Mouse (Mus musculus): ENCODE measurements around the gene Sft2d2. TPM values are rescaled to one million over a fixed set of nuclear protein-coding genes. Genes with fewer than 3 reads are reported as not detected.

Sft2d2 gene
- polyA plus RNA-seq, 1 experiment, result 10.3 TPM

DNA sequence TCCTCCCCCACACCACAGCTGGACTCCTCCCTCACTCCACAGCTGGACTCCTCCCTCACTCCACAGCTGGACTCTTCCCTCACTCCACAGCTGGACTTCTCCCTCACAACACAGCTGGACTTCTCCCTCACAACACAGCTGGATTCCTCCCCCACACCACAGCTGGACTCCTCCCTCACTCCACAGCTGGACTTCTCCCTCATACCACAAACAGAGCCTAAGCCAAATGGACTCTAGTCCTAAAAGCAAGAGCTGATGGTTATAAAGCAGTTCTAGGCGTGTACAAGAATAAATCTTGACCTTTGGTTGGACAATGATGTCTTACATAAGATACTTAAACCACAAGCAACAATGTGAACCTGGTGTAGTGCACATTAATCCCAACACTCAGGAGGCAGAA, 4.7 kb upstream of the Sft2d2 start:
- Histone ChIP-seq H3K27ac (ENCODE audit: control insufficient read depth, insufficient read depth, low read depth, low read length) (no peak overlapping the region), H3K36me3 (ENCODE audit: control insufficient read depth, insufficient read depth, low read length) (no peaks in the 10 kb centered on the region), H3K4me1 (ENCODE audit: control insufficient read depth, insufficient read depth, low read length) (peaks cover 4% of the 10 kb centered on the region), H3K27me3 (ENCODE audit: control insufficient read depth, insufficient read depth, low read length) (no peaks in the 10 kb centered on the region), H3K4me3 (ENCODE audit: control insufficient read depth, low read depth, low read length) (no peak overlapping the region)
- TF ChIP-seq POLR2A (IDR thresholded peaks at IDR 0.05; ENCODE audit: control insufficient read depth, low read depth, low read length) (no peak), CTCF (IDR thresholded peaks at IDR 0.05; ENCODE audit: control insufficient read depth, insufficient read depth, insufficient replicate concordance, low read depth, low read length) (no peak)

GRCm38 (mm10) chr1:165197875-165198274, 3.6 kb upstream of the Sft2d2 start:
- TF ChIP-seq CTCF (IDR thresholded peaks at IDR 0.05; ENCODE audit: control insufficient read depth, insufficient read depth, insufficient replicate concordance, low read depth, low read length) (no peak), POLR2A (IDR thresholded peaks at IDR 0.05; ENCODE audit: control insufficient read depth, low read depth, low read length) (no peak)

GRCm38 (mm10) chr1:165195396-165195960, 1.2 kb upstream of the Sft2d2 start:
- Histone ChIP-seq H3K27ac (ENCODE audit: control insufficient read depth, insufficient read depth, low read depth, low read length) (no peak overlapping the region), H3K4me1 (ENCODE audit: control insufficient read depth, insufficient read depth, low read length) (peaks cover 7% of the 10 kb centered on the region), H3K36me3 (ENCODE audit: control insufficient read depth, insufficient read depth, low read length) (no peaks in the 10 kb centered on the region), H3K27me3 (ENCODE audit: control insufficient read depth, insufficient read depth, low read length) (no peaks in the 10 kb centered on the region), H3K4me3 (ENCODE audit: control insufficient read depth, low read depth, low read length) (no peak overlapping the region)
- TF ChIP-seq POLR2A (IDR thresholded peaks at IDR 0.05; ENCODE audit: control insufficient read depth, low read depth, low read length), result no peak
- TF ChIP-seq CTCF (IDR thresholded peaks at IDR 0.05; ENCODE audit: control insufficient read depth, insufficient read depth, insufficient replicate concordance, low read depth, low read length), result no peak

More at GRCm38 (mm10) chr1:165197875-165198274, 3.6 kb upstream of the Sft2d2 start:
- no peaks in the 10 kb centered on the region for H3K27me3 ChIP-seq (ENCODE audit: control insufficient read depth, insufficient read depth, low read length)
- no peak overlapping the region for H3K4me3 ChIP-seq (ENCODE audit: control insufficient read depth, low read depth, low read length)
- H3K4me1 ChIP-seq (ENCODE audit: control insufficient read depth, insufficient read depth, low read length), result peaks cover 7% of the 10 kb centered on the region
- no peaks in the 10 kb centered on the region for H3K36me3 ChIP-seq (ENCODE audit: control insufficient read depth, insufficient read depth, low read length)
- no peak overlapping the region for H3K27ac ChIP-seq (ENCODE audit: control insufficient read depth, insufficient read depth, low read depth, low read length)

- TF ChIP-seq CTCF (IDR thresholded peaks at IDR 0.05; ENCODE audit: control insufficient read depth, insufficient read depth, insufficient replicate concordance, low read depth, low read length) (no peak), POLR2A (IDR thresholded peaks at IDR 0.05; ENCODE audit: control insufficient read depth, low read depth, low read length) (no peak)
- Histone ChIP-seq H3K4me3 (ENCODE audit: control insufficient read depth, low read depth, low read length) (peak overlapping the region; percentile 94), H3K4me1 (ENCODE audit: control insufficient read depth, insufficient read depth, low read length) (peaks cover 7% of the 10 kb centered on the region), H3K36me3 (ENCODE audit: control insufficient read depth, insufficient read depth, low read length) (no peaks in the 10 kb centered on the region), H3K27me3 (ENCODE audit: control insufficient read depth, insufficient read depth, low read length) (no peaks in the 10 kb centered on the region), H3K27ac (ENCODE audit: control insufficient read depth, insufficient read depth, low read depth, low read length) (no peak overlapping the region)
Measured at GRCm38 (mm10) chr1:165194662-165195013, 400 bp upstream of the Sft2d2 start.

GRCm38 (mm10) chr1:165193426-165193825, 812 bp downstream of the Sft2d2 start:
- H3K27ac ChIP-seq (ENCODE audit: control insufficient read depth, insufficient read depth, low read depth, low read length), result peak overlapping the region; percentile 70
- H3K4me1 ChIP-seq (ENCODE audit: control insufficient read depth, insufficient read depth, low read length), result peaks cover 7% of the 10 kb centered on the region
- H3K27me3 ChIP-seq (ENCODE audit: control insufficient read depth, insufficient read depth, low read length), result no peaks in the 10 kb centered on the region
- peak overlapping the region; percentile 94 for H3K4me3 ChIP-seq (ENCODE audit: control insufficient read depth, low read depth, low read length)
- no peaks in the 10 kb centered on the region for H3K36me3 ChIP-seq (ENCODE audit: control insufficient read depth, insufficient read depth, low read length)
- TF ChIP-seq CTCF (IDR thresholded peaks at IDR 0.05; ENCODE audit: control insufficient read depth, insufficient read depth, insufficient replicate concordance, low read depth, low read length), result no peak
- TF ChIP-seq POLR2A (IDR thresholded peaks at IDR 0.05; ENCODE audit: control insufficient read depth, low read depth, low read length), result no peak

GRCm38 (mm10) chr1:165192714-165193264, 1.4 kb downstream of the Sft2d2 start:
- no peaks in the 10 kb centered on the region for H3K27me3 ChIP-seq (ENCODE audit: control insufficient read depth, insufficient read depth, low read length)
- no peak overlapping the region; the same call in 1 of the 2 replicates for H3K27ac ChIP-seq (ENCODE audit: control insufficient read depth, insufficient read depth, low read depth, low read length)
- peaks cover 7% of the 10 kb centered on the region for H3K4me1 ChIP-seq (ENCODE audit: control insufficient read depth, insufficient read depth, low read length)
- H3K36me3 ChIP-seq (ENCODE audit: control insufficient read depth, insufficient read depth, low read length), result no peaks in the 10 kb centered on the region
- no peak overlapping the region for H3K4me3 ChIP-seq (ENCODE audit: control insufficient read depth, low read depth, low read length)
- TF ChIP-seq POLR2A (IDR thresholded peaks at IDR 0.05; ENCODE audit: control insufficient read depth, low read depth, low read length) (no peak), CTCF (IDR thresholded peaks at IDR 0.05; ENCODE audit: control insufficient read depth, insufficient read depth, insufficient replicate concordance, low read depth, low read length) (no peak)

DNA sequence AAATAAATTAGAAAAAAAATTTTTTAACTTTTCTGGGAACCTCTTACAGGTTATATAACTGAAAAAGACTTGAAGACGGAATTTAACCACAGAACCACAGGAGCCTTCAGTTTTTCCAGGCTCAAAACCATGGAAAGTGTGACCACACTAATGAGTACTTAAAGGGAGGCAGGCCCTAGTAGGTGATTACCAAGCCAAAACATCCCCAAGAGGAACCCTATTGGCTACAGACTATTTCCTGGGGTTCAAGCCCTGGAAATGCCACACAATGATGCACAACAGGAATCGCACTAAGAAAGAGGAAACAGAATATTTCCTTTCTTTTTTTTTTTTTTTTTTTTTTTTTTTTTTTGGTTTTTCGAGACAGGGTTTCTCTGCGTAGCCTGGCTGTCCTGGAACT, 2.1 kb downstream of the Sft2d2 start:
- Histone ChIP-seq H3K4me1 (ENCODE audit: control insufficient read depth, insufficient read depth, low read length) (peaks cover 7% of the 10 kb centered on the region), H3K27ac (ENCODE audit: control insufficient read depth, insufficient read depth, low read depth, low read length) (no peak overlapping the region), H3K4me3 (ENCODE audit: control insufficient read depth, low read depth, low read length) (no peak overlapping the region), H3K27me3 (ENCODE audit: control insufficient read depth, insufficient read depth, low read length) (no peaks in the 10 kb centered on the region), H3K36me3 (ENCODE audit: control insufficient read depth, insufficient read depth, low read length) (no peaks in the 10 kb centered on the region)
- TF ChIP-seq POLR2A (IDR thresholded peaks at IDR 0.05; ENCODE audit: control insufficient read depth, low read depth, low read length) (no peak), CTCF (IDR thresholded peaks at IDR 0.05; ENCODE audit: control insufficient read depth, insufficient read depth, insufficient replicate concordance, low read depth, low read length) (no peak)
